Mouse (Mus musculus) monocyte, adult 5-6 weeks (primary cell): ENCODE measurements around the gene Cav3. TPM values are rescaled to one million over a fixed set of nuclear protein-coding genes. Genes with fewer than 3 reads are reported as not detected.

ENCODE experiments used
- ATAC-seq: fragments of 153-309, 156-312 bp; replicated peaks from 2 replicates; pipeline ENCODE4 v1.8.0; 2017; ENCODE audit warnings: mild to moderate bottlenecking; ENCODE audit not compliant: low TSS enrichment, insufficient number of reproducible peaks, severe bottlenecking, poor library complexity, low FRiP score
- total RNA-seq: library from RNA; stranded (forward); fragments of 200-1000, 200-491, 200-594 nt; gene quantifications from 3 replicates; pipeline ENCODE4 v1.2.3, GENCODE M21; 2017

The Cav3 gene
- total RNA-seq, 1 experiment from 2014 or later: not detected

DNA sequence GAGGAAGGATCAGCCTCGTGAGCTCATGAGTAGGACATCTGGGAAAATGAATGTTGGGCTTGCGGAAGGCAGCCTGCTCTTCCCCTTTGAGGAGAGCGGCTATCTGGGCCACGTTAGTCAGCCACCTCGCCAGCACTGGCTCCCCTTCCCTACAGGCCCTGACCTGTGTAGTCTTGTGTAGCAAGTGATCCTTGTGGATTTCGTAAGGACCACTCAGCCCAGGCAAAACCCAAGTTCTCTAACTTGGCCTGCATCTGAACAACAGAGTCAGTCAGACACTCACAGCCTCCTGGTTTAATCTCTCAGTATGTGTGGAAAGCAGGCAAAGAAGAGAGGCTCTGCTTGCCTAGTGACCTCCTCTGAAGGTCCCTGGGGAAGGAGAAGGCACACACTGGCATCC, 33.4 kb downstream of the Cav3 start:
- ATAC-seq: no peak

DNA sequence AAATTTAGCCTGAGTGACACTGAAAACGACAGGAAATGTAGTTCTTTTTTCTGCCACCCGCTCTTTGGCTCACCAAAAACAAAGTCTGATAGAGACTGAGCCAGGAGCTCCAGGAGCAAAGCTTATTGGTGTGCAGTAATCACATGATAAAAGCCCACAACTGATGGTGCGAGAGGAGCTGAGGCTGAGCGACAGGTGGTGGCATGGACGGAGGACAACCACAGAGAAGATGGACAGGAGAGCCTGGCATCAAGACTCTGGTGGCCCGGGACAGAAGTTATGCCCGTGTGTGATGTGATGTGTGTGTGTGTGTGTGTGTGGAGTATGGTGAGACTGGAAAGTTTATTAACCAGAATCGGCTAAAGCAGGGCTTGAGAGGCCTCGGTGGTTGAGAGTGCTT, 34.1 kb downstream of the Cav3 start:
- ATAC-seq: no peak

DNA sequence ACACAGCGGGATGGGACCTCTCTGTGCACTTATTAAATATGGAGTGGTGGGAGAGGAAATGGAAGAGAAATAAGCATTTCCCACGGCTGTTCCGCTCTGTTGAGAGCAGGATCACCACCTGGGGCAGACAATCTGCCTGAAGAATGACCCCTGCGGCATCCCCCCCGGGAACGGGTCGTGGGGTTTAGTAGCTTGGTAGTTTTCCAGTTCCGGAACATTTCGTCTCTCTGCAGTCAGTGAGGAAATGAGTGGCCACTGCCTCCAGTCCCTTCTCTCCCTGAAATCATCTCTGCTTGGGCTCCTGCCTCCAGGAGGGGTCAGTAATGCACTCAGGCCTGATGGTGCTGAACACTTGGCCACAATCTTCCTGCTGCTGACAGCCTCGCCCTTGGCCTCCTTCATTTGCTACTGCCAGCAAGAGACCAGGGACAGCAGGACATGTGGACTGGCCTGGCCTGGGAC, 35.3 kb downstream of the Cav3 start:
- no peak for ATAC-seq

DNA sequence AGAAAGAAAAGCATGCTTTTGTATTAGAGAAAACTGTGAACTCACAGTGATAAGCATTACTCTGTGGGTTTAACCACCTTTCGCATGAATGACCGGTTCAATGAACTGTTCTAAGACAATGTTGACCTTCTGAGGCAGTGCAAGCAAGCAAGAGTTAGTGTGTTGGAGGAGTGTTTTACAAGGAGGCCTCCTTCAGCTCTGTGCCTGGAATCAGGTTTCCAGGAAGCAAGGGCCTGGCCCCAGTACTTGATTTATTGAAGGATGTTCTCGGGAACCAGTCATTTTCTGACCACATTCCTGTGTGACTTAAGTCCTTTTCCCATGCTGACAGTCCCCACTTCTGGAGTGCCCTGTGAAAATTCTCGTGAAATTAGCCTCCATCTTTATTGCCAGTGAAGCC, 35.9 kb downstream of the Cav3 start:
- ATAC-seq: no peak

DNA sequence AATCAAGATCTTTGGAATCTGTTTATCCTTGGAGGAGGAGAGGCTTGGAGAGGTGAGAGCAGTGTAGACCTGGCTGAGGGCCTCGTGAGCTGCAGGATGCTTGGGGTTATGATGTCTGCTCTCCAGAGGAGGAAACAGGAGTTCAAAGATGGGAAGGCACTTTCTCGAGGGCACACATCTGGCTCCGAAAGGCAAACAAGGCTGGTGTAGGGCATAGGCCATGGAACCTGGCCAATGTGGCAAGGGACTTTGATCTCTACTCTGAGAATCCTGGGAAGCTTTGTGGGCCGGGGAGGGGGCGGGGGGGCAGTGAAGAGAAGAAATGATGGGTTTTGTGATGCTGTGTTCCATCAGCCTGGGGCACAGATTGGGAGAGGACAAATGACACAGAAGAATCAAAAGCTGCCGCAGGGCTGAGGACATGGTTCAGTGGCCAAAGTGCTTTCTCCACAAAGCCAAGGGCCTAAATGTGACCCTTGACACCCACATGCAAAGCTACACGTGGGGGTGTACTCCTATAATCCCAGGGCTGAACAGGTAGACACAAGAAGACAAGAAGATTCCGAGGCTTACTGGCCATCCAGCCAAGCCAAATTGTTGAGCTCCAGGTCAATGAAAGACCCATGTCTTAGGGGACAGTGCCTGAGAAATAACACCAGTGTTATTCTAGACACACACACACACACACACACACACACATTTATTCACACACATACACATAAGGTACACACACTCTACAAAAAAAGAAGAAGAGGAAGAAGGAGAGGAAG, 37.2 kb downstream of the Cav3 start:
- ATAC-seq: no peak

DNA sequence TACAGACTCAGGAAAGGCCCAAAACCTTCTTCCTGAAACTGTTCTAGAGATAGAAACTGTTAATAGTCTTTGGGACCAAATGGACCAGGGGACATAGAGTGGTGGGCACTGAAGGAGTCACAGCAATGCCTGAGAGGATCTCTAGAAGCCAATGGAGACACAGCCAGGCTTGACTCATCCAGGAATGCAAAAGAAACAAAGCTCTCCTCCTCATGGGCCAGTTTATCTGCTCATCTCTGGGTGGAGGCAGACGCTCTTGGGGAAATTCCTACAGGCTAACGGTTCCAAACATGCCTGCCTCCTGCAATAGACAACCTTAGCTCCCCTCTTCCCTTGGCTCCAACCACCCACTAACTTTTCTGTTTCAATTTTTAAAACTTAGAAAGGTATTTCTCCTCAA, 38.2 kb downstream of the Cav3 start:
- no peak for ATAC-seq

DNA sequence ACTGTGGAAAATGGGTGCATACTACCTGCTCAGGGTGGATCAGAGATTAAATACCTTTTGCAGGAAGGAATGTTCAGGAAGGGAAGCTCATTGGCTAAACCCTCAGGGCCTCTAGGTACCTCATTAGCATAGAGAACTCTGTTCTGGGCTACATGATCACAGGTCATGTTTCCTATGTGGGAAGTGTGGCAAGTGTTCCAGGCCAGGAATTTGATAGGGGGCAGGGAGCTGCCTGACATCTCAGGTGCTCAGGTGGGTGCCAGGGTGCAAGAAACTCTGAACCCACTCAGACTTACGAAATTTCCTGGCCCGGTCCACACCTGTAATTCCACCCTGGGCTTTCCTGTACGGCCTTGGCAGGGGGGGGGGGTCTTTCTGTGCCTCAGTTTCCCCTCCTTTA, 39.4 kb downstream of the Cav3 start:
- no peak for ATAC-seq

DNA sequence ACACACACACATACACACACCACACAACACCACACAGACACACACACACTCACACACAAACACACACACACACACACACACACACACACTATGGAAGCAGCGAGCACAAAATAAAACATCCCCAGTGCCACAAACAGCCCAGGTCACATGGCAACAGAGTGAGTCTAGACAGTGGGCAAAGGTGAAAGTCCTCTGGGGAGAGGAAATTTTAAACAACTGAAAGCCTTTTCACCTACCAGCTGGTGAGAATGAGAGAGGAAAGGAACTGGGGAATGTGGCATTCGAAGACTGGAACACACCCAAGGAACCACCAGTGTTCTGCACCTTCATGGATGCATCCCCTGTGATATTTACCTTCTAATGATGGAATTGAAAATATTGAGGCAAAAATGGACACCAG, 40.2 kb downstream of the Cav3 start:
- ATAC-seq: no peak

DNA sequence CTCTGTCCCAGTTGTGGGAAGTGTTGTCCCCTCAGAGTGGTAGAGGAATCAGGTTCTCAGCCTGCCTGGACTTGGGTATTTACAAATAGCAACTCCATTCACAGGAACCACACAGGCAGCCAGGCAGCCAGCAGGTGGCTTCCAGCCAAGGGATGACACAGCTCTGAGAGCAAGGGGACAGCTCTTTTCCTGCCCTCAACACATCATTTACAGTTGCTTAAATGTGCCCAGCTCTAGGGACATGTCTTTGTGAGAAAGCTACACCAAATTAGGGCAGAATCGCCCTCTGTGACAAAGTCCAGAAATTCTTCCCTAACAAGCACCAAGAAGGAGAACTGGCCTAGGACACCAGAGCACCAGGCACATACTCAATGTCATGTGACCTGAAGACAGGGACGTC, 41.9 kb downstream of the Cav3 start:
- ATAC-seq: no peak

DNA sequence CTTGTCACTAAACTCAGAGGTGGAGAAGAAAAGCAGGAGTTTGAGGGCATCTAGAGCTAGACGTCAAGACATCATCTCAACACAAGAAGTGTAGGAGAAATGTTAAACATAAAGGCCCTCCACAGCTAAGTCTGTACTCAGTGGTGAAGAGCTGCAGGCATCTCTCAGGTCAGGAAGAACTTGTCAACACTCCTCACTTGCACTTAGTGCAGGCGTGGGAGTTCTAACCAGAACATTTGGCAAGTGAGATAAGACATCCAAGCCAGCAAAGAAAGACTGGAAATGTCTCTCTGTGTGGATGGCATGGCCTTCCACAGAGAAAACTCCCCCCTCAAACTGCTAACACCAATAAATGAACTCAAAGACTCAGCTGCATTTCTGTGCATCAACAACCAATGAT, 48.3 kb downstream of the Cav3 start:
- no peak for ATAC-seq

DNA sequence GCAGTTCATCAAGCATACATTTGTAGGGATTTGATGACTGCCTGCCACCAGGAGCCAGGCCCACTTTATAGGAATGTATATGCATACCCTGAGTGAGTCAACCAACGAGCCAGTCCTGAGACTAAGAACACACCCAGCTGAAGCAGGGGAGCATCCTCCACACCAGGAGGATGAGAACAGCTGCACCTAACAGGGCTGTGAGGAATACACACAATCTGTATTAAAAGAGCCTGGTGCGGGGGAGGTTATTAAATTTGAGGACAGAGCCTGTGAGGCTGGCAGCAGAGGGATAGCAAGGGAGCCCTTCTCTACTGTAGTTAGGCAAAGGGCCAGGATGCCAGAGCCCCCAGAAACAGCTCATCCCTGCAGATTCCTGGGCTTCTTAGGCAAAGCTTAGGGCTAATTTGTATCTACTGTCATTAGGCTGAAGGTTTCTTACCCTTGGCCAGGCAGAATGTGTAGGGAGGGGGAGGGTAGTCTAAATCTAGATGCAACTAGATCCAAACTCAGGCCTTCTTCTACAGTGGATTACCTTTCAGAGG, 50.4 kb downstream of the Cav3 start:
- no peak for ATAC-seq

DNA sequence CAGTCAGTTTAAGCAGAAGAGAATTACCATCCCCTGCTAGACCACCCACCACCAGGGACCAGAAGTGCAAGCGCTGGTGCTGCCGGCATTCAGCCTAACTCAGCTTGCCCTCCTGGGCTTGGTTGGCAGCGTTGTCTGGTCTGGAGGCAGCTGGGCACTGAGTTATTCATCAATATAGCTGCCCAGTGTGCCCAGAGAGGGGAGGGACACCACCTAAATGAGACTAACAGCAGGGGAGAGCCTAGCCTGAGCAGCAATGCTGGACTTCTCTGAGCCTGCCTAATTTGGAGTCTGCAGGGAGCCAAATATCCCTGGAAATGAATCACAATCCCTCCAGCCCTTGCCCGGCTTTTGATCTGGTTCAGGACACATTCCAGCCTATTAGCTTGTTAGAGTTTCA, 51.0 kb downstream of the Cav3 start:
- ATAC-seq: no peak

DNA sequence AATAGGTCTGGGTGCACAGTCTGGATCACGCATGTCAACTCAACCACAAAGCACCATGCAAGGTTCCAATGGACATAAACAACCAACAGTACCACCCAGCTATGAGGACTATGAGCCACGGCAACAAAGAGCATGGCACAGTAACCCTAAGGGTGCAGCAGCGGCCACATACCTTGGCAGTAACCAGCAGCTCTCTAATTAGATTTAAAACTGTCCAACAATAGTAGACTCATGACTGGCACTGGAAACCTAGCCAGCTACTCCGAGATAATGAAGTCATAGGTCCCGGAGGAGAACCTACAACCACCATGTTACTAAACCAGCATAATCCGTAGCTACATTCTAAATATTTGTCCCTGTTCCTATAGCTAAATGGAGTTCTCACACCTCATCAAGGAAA, 55.3 kb downstream of the Cav3 start:
- no peak for ATAC-seq

DNA sequence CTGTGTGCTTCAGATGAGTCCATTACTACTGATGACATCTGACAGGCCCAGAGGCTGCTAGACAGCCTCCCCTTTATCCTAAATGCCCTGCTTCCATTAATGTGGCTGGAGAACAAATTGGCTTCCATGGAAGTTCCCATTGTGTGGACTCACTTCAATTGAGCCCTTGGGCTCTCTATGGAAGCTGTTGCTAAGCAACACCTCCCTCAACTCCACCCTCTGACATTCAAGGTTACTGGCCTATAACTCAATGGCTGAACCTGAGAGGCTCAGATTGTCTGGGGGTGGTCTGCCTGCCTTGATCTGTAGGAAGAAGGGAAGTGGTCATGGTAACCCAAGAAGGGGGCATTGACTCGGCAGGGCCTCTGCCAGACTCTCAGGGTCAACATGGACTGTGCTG, 57.2 kb downstream of the Cav3 start:
- ATAC-seq: no peak

DNA sequence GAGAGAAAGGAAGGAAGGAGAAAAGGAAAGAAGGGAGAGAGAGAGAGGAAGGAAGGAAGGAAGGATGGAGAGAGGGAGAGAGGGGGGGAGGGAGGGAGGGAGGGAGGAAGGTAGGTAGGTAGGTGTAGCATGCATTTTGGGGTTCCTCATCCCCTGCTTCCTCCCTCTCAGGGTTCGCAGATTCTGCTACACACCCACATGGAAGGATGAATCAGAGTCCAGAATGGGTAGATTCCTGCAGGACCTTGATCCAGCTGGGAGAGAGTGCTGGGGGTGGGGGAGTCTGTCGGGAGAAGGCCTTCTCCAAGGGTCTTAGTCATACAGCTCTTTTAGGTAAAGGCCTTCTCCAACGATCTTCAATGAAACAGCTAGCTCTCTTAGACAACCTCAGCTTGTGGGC, 58.3 kb downstream of the Cav3 start:
- ATAC-seq: no peak

DNA sequence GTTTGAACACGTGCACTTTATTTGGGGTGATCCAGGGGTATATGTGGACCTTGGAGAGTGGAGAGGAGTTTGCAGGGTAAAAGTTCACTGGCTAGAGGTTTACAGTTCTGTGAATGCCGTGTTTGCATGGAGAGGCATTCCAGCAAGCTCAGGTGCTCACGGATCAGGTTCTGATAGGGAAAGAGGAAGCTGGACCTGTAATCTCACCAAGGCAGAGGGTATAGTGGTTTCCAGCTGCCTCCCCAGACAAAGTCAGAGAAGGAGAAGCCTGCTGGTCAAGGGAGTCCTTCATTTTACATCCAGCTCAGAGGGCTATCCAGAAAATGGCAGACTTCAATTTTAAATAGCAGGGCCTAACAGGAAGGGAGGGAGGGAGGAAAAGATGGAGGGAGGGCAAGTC, 58.7 kb downstream of the Cav3 start:
- no peak for ATAC-seq

Other genes with a start within 250 kb of the Cav3 start
- not detected in 3 replicates for gene Lmcd1, start 185.7 kb upstream of the Cav3 start, total RNA-seq
- gene Ssu2, start 71.5 kb upstream of the Cav3 start, total RNA-seq: not detected in 3 replicates
- not detected in 3 replicates for gene Oxtr, start 30.4 kb downstream of the Cav3 start, total RNA-seq
- gene Rad18, start 237.2 kb downstream of the Cav3 start, total RNA-seq: 7.1 to 12.6 TPM (median 7.1 TPM) in 3 replicates